Mouse (Mus musculus) kidney, postnatal 25 days (tissue): ENCODE measurements at regions not wholly inside any gene's neighbourhood (a gene's known extent, or its start where the extent isn't known, plus 50 kb on each side); places are given as distances from the start of the nearest gene placed in this dataset.
"Not testable (repeated sequence)": the region's sequence is repeated elsewhere in the genome, so short reads cannot be mapped to it uniquely, and the experiment has no call there.

Source experiments
- DNase-seq, 2 experiments: peaks; one replicate each; pipeline ENCODE4 v3.0.0; 2021; ENCODE audit warnings: mixed read lengths in 2 of 2

GRCm38 (mm10) chr3:54551908-54552307 is 140.7 kb upstream of the Supt20 start:
- peak; percentile 6 to 32 for DNase-seq

DNA sequence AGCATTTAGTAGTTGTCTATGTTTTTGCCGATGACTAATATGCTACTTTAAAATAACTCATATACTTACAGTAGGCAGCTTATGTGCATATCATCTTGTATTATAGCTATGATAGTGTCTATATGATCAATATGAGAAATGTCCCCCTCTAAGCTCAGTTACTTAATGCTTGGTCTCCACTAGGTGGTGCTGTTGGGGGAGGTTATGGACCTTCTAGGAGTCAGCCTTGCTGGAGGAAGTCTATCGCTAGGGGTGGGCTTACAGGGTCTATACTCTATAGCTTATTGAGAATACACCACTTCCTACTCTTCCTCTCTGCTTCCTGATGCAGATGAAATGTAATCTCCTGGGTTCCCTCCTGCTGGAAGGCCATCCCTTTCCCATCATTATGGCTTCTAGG is 136.7 kb upstream of the Supt20 start:
- DNase-seq: no peak

GRCm38 (mm10) chr3:54559053-54559452 is 133.6 kb upstream of the Supt20 start:
- DNase-seq: no peak

DNA sequence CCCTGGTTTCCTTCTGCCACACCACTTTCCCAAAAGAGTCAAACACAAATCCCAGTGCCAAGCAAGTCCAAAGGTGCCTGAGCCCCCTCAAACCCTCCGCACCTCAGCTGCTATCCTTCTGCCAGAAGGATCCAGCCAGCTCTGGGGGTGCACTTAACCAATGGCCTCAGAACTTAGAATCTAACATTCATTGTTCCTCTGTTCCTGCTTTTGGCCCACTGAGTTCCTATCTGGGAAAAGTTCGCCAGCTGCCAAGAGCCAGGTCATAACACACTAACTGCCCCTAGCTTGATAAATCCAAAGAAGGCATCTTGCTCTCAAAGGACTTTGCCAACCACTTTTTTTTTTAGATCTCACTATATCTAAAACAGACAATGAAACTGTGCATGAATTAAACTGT is 133.1 kb upstream of the Supt20 start:
- no peak for DNase-seq

GRCm38 (mm10) chr3:54560056-54560922 is 132.3 kb upstream of the Supt20 start:
- no peak for DNase-seq

DNA sequence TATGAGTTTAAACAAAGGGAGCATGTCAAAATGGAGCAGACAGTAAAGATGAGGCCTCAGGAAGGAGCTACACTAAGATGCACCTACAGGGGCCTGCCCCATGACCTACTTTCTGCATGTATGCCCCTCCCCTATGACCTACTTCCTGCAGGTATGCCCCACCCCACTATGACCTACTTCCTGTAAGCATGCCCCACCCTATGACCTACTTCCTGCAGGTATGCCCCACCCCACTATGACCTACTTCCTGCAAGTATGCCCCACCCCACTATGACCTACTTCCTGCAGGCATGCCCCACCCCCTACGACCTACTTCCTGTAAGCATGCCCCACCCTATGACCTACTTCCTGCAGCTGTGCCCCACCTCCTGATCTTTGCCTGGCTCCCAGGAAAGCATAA is 125.3 kb upstream of the Supt20 start:
- DNase-seq: no peak

DNA sequence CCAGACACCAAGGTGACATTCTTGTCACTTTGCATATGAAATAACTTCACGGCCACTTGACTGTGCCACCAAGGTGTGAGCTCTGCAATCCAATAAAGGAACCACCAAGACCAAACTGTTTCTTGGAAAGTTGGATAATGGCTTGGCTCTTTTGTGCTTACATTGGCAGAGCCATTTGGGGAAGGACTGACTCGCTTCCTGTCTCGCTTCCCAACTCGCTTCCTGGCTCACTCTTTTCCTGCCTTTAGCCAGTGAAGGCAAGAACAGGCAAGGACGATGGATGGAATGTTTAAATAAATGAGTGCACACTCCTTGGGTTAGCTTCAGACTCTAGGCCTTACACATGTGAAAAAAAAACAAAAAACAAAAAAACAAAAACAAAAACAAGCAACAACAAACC is 124.5 kb upstream of the Supt20 start:
- DNase-seq: no peak

GRCm38 (mm10) chr3:54570501-54570900 is 122.1 kb upstream of the Supt20 start:
- DNase-seq: no peak

DNA sequence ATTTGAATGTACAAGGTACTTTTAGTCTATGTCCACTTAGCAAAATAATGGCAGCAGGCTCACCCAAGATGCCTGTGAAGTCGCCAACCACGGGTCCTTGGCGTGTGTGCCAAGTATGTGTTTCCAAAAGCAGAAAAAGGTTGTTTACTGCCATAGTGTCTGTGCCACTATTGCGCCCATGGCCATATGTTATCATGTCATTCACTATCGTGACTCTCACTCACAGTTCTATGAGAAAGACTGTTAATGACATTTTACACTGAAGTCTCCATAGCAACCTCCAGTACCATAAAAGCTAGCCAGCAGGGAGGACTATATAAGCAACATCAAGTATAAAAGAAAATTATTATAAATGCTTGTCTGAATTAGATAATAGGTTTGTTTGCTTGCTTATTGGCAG is 114.8 kb upstream of the Supt20 start:
- DNase-seq: no peak

DNA sequence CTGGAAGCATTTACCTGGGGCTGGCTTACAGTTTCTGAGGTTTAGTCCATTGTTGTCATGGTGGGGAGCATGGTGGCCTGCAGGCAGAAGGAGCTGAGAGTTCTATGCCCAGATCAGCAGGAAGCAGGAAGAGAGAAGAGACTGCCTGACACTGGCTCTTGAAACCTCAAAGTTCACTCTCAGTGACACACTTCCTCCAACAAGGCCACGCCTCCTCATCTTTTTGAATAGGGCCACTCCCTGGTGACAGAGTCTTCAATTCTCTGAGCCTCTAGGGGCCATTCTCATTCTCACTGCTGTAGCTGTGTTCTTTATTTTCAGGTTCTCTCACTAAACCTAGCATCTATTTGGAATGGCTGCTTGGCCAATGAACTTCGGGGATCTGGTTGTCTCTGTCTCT is 113.2 kb upstream of the Supt20 start:
- no peak for DNase-seq

DNA sequence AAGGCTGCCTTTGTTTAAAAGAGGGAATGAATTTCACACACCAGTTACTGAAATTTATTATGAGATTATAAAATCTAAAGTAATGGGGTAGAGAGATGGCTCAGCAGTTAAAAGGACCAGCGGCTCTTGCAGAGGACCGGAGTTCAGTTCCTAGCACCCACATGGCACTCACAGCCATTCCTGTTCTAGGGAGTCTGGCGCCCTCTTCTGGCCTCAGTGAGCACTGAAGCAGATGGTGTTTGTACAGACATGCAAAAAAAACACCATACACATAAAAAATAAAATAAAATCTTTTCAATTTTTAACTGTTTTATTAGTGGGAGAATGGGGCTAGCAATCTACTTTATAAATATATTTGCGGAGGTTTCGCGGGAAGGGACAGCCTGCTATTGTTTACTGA is 112.3 kb upstream of the Supt20 start:
- DNase-seq: no peak

DNA sequence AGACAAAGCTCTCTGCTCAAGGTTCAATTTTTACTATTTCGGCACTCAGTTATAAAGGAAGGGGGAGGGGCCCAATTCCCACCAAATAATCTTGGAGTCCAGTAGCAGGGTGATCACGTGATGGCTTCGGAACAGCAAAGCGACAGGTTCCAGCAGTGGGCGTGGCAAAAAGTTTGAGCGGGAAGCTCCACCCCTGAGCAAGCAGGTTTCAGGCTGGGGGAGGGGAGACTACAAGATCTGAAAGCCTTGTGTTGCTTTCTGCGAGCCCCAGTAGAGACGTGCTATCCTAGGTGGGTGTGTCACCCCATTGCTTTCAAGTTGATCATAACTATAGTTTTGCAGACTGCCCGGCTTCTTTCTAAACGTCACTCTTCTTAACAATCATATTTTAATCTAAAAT is 106.8 kb upstream of the Supt20 start:
- DNase-seq: not testable (repeated sequence)

GRCm38 (mm10) chr3:54587127-54587995 is 105.2 kb upstream of the Supt20 start:
- DNase-seq: no peak

DNA sequence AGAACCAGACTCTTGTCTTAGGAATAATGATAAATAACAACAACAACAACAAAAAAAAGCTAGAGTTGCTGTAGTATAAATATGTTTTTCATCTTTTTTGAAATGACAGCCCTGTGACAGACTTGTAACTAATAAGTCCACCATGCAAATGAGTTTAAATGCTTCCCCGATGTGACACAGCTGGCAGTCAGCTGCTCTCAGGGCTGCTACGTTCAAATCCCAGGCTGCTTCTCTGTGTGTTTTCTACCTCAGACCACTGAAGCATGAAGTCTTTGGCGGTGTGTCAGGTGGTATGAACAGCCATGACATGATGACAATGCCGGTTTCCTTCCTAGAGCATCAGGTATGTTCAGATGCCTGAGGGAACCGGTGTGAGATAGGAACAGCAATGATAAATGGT is 104.4 kb upstream of the Supt20 start:
- DNase-seq: no peak

- no peak for DNase-seq
Measured at GRCm38 (mm10) chr3:54589976-54590375, 102.6 kb upstream of the Supt20 start.

DNA sequence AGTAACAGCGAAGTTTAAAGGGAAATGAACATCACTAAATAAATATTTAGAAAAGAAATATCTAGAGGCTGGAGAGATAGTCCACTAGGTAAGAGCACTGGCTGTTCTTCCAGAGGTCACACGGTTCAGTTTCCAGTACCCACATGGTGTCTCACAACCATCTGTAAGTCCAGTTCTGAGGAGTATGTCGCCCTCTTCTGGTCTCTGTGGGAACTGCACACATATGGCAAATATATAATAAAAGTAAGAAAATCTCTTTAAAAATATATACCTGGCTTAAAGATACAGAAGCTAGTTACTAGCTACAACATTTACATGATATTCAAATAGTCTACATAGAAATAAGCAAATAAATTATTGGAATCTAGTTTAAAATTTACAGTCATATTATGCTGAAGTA is 101.4 kb upstream of the Supt20 start:
- no peak for DNase-seq

DNA sequence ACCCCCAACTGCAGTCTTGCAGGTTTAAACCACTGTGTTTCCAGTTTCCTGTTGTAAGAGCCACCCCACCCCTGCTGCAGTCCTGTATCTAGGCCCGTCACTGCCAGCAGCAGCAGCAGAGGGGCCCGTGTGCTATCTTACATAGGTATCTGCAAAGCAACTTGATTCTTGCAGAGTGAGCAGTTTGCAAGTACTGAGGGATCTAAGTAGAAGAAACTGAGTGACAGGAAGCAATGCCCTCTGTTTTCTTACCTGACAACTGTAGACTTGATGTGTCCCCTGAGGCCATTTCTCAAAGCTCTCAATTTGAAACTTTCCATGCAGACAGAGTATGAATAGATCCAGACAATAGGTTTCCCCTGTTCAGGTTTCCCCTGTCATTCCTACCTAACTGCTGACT is 100.5 kb upstream of the Supt20 start:
- no peak for DNase-seq

DNA sequence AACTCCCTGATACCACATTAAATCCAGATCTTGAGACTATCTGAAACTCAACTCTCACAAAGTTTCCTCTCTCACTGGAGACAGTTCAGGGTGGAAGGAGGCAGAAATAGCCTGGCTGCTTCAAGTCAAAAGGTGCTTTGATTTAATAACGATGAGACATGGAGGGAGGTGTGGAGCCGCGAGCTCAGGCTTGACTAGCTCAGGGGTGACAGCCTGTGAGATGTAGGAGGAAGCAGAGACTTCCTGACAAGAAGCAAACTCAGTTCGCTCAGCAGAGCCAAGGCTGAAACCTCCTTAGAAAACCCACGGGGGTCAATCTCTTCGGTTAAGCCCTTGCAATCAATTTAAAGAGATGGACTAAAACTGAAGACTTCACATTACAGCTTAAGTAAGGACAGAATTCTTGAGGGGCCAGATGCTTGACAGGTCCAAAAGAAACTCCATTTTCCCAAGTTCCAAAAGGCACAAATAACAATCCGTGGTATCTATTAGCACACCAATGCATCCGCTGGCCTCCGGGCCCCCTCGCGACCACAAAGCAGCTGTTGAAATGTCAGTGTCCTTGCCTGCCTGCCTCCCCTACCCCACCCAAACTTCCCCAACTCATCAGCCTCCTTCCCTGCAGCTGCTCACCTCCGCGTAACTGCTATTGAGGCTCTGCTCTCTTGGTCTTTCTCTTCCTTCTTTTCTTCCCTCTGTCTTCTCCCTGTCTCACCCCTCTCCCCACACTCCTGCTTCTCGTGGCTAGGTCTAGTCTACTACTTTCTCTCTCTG is 99.8 kb upstream of the Supt20 start:
- DNase-seq: no peak

GRCm38 (mm10) chr3:54595193-54595592 is 97.4 kb upstream of the Supt20 start:
- DNase-seq: no peak

DNA sequence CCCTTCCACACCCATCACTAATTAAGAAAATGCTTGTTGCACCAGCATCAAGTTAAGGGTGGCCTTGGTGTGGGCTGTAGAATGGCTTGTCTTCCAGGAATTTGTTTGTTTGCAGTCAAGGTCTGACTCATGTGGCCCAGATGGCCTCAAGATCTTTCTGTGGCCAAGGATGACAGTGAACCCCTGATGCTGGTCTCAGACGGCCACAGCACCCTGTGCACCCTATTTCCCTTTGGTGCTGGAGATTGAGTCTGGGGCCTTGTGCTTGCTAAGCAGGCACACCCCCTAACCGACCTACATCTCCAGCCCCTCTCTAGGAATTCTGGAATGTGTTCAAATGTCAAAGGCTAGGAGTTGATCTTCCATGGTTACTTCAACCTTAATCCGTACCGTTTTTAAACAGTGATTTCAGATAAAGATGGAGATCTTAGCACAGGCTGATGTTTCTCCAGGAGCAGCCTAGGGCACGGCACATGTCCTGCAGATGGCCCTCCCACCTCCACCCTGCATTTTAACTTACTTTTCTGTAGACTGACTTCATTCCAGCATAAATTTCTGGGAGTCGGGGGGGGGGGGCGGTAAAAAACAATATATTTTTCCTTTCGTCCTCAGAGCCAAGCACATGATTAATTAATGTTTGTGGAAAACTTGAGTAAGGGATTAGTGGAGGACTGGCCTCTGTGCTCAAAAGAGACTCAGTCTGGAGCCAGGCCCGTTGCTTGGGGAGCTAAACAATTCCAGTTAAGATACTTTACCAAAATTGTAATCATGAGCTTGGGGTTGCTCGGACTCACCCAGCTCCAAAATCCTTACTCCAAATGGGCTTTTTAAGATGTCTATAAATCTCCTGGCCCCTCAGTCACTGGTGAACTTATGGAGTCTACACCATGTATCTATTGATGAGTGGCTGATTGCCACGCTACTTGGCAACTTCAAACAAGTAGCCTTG is 95.0 kb upstream of the Supt20 start:
- DNase-seq: no peak

DNA sequence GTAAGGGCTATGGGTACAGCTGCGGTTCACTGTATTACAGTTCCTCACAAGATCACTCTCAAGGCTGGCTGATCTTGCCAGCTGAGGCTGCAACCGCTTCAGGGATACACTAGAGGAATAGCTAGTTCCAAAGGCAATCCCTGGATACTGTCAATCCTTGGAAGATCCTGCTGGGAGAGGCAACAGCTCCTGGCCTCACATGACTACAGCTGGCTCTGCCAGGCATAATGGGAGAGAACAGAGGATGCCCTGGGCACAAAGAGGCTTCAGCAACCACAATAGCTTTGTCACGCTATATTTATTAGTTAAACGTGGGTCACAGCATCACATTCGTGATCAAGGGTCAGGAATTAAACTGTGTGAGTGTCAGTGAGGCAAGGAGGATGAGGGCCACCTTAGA is 94.3 kb upstream of the Supt20 start:
- DNase-seq: no peak
